8 mouse cellular contexts compared by ENCODE assay signal in genomic region chr9:8899616-8900202, GRCm38 (mm10). TPM values are rescaled to one million over a fixed set of nuclear protein-coding genes. Genes with fewer than 3 reads are reported as not detected.
DNase-seq lines count a peak whose midpoint lies in the region; ATAC-seq lines count a peak whose summit lies in the region.

TSS of gene Pgr (plus strand) at chr9:8899833.

- no peaks in the 10 kb centered on the region for H3K36me3 ChIP-seq in intestine, embryonic 14.5 days (ENCODE audit: control insufficient read depth, insufficient read depth, low read length)
- H3K36me3 ChIP-seq in midbrain, embryonic 15.5 days (replicated peaks) = no peaks in the 10 kb centered on the region

- peak within 1 kb of the TSS; percentile 51 for H3K4me3 ChIP-seq in intestine, embryonic 14.5 days (ENCODE audit: low read depth, low read length)
- H3K4me3 ChIP-seq in midbrain, embryonic 15.5 days = peak within 1 kb of the TSS; percentile 60

- H3K27me3 ChIP-seq in intestine, embryonic 14.5 days (replicated peaks; ENCODE audit: control insufficient read depth, insufficient read depth, low read length) = peaks cover 51% of the 10 kb centered on the region
- H3K27me3 ChIP-seq in midbrain, embryonic 15.5 days (replicated peaks) = peaks cover 22% of the 10 kb centered on the region

- no peaks in the 10 kb centered on the region for H3K9me3 ChIP-seq in intestine, embryonic 14.5 days (ENCODE audit: control insufficient read depth, low read length)
- H3K9me3 ChIP-seq in midbrain, embryonic 15.5 days = no peaks in the 10 kb centered on the region

- peaks cover 7% of the 10 kb centered on the region; the same call in 1 of the 2 replicates for H3K4me1 ChIP-seq in intestine, embryonic 14.5 days (replicated peaks; ENCODE audit: control insufficient read depth, insufficient read depth, low read length)
- peaks cover 24% of the 10 kb centered on the region for H3K4me1 ChIP-seq in midbrain, embryonic 15.5 days

- 1% methylated on average over 16 of the region's 16 CpGs for WGBS in intestine, embryonic 14.5 days
- under 1% methylated on average over 16 of the region's 16 CpGs for WGBS in midbrain, embryonic 15.5 days

- intact Hi-C loops in left cerebral cortex, postnatal 36 days (cut with DNase I) = no loop called here
- intact Hi-C loops in gastrocnemius, postnatal 36 days (cut with DNase I) = no loop called here

- peak; percentile 31 for DNase-seq in layer of hippocampus, adult 11-12 months (ENCODE audit: low spot score)
- no peak for DNase-seq in layer of hippocampus, adult 9-10 months (ENCODE audit: low spot score)
- DNase-seq in embryo, embryonic 9.5 days (ENCODE audit: extremely low spot score) = peak; percentile 38
- DNase-seq in intestine, embryonic 14.5 days (ENCODE audit: low spot score) = peak; percentile 55
- peak; percentile 11 to 31 for DNase-seq in left cerebral cortex, postnatal 36 days (ENCODE audit: low spot score in 2 of 2)
- no peak for DNase-seq in adipocyte (ENCODE audit: low spot score)
- no peak for DNase-seq in gastrocnemius, postnatal 36 days

- no peak for ATAC-seq in intestine, embryonic 14.5 days (replicated peaks; ENCODE audit: low FRiP score, low TSS enrichment, low read depth)
- peak; percentile 37; the same call in 1 of the 2 replicates for ATAC-seq in midbrain, embryonic 15.5 days (replicated peaks)

- H3K27ac ChIP-seq in intestine, embryonic 14.5 days (ENCODE audit: low read depth) = no peak within 1 kb of the TSS
- H3K27ac ChIP-seq in midbrain, embryonic 15.5 days = no peak within 1 kb of the TSS

- peak within 1 kb of the TSS; percentile 93 for H3K4me2 ChIP-seq in intestine, embryonic 14.5 days (ENCODE audit: low read length)
- peak within 1 kb of the TSS; percentile 92 for H3K4me2 ChIP-seq in midbrain, embryonic 15.5 days

- H3K9ac ChIP-seq in intestine, embryonic 14.5 days (ENCODE audit: low read length) = no peak within 1 kb of the TSS
- peak within 1 kb of the TSS; percentile 68 for H3K9ac ChIP-seq in midbrain, embryonic 15.5 days

RNA-seq across cellular contexts. Expression of gene Pgr, which starts in this region (rescaled TPM):
- 0.12 and 0.19 TPM in 2 replicates for polyA plus RNA-seq in intestine, embryonic 14.5 days (2014; fragmentation: Nextera tagmentation; extraction: Ambion mirVana)
- 10 to 100 TPM; 19.5 to 20.5 TPM for total RNA-seq in left cerebral cortex, postnatal 36 days (2021)
- 3.1 and 3.6 TPM in 2 replicates for polyA plus RNA-seq in midbrain, embryonic 15.5 days (2015; fragmentation: Nextera tagmentation; extraction: Ambion mirVana)
- total RNA-seq in gastrocnemius, postnatal 36 days (2021) = not detected

Comparison
In these comparisons a context has a peak if more than half of its experiments do, and no peak if none do; other contexts are left out.
1. RNA of gene Pgr (total RNA-seq): 19.5 to 20.5 TPM in left cerebral cortex, postnatal 36 days; not detected in gastrocnemius, postnatal 36 days; every median in the first group is over 10 times any median in the second.
2. DNase-seq: peak in layer of hippocampus, adult 11-12 months (single experiment), embryo, embryonic 9.5 days (single experiment) and left cerebral cortex, postnatal 36 days (2 of 2); none in layer of hippocampus, adult 9-10 months (single experiment), adipocyte (single experiment) and gastrocnemius, postnatal 36 days (0 of 2).
3. Peak in DNase-seq, H3K4me3 ChIP-seq and H3K4me2 ChIP-seq in intestine, embryonic 14.5 days; RNA of the gene not detected or under 1 TPM.